Mouse (Mus musculus) limb, embryonic 11.5 days (tissue): ENCODE results near the gene Zbtb7b. TPM values are rescaled to one million over a fixed set of nuclear protein-coding genes. Genes with fewer than 3 reads are reported as not detected.

ENCODE experiments used
- ATAC-seq: fragments of 200-750 bp; cut with Nextera tagmentation; 2 replicates; pipeline ENCODE4 v1.8.0; 2017; ENCODE audit warnings: low read depth; ENCODE audit not compliant: insufficient number of reproducible peaks, low FRiP score, low TSS enrichment
- DNase-seq: peaks from one replicate; pipeline ENCODE4 v3.0.0-alpha.2; 2015; ENCODE audit warnings: low spot score
- H3K27ac ChIP-seq: fragments of 300-500 bp; sonication (generic); replicated peaks from 2 replicates; pipeline ENCODE4 v1.5.1; 2014; ENCODE audit warnings: low read depth, mild to moderate bottlenecking, low read length
- H3K27me3 ChIP-seq: fragments of 300-500 bp; sonication (generic); 2 replicates; pipeline ENCODE4 v1.6.1; 2014; ENCODE audit warnings: mild to moderate bottlenecking, low read length, mixed read lengths; ENCODE audit not compliant: control insufficient read depth, insufficient read depth
- H3K36me3 ChIP-seq: fragments of 300-500 bp; sonication (generic); 2 replicates; pipeline ENCODE4 v1.6.1; 2014; ENCODE audit warnings: mild to moderate bottlenecking, low read length, moderate library complexity, mixed read lengths; ENCODE audit not compliant: control insufficient read depth, insufficient read depth
- H3K4me1 ChIP-seq: fragments of 300-500 bp; sonication (generic); 2 replicates; pipeline ENCODE4 v1.6.1; 2014; ENCODE audit warnings: low read length, mixed read lengths; ENCODE audit not compliant: control insufficient read depth, insufficient read depth
- H3K4me2 ChIP-seq: fragments of 300-500 bp; sonication (generic); 2 replicates; pipeline ENCODE4 v1.6.1; 2014; ENCODE audit warnings: low read depth, mild to moderate bottlenecking, moderate library complexity; ENCODE audit not compliant: severe bottlenecking
- H3K4me3 ChIP-seq: fragments of 300-500 bp; sonication (generic); 2 replicates; pipeline ENCODE4 v1.5.1; 2014; ENCODE audit warnings: low read depth, low read length
- H3K9ac ChIP-seq: fragments of 300-500 bp; sonication (generic); 2 replicates; pipeline ENCODE4 v1.6.1; 2014; ENCODE audit warnings: mild to moderate bottlenecking, low read length
- H3K9me3 ChIP-seq: fragments of 300-500 bp; sonication (generic); 2 replicates; pipeline ENCODE4 v1.6.1; 2016; ENCODE audit warnings: low read length; ENCODE audit not compliant: control insufficient read depth
- WGBS: fragments of 180-500 bp; shearing (Covaris S2); extraction: QIAGEN DNeasy Blood & Tissue Kit; methylation state at CpG from one replicate; pipeline ENCODE4 v1.1.7; 2014; 5-methylcytosine and 5-hydroxymethylcytosine counted together
- polyA plus RNA-seq: library from polyadenylated mRNA; unstranded; fragments of >200 nt; fragmentation: Nextera tagmentation; extraction: Ambion mirVana; gene quantifications from 2 replicates; pipeline ENCODE4 v1.2.1, GENCODE M21; 2014

Zbtb7b gene
- polyA plus RNA-seq, 1 experiment from 2014 or later, result 0.41 TPM

DNA sequence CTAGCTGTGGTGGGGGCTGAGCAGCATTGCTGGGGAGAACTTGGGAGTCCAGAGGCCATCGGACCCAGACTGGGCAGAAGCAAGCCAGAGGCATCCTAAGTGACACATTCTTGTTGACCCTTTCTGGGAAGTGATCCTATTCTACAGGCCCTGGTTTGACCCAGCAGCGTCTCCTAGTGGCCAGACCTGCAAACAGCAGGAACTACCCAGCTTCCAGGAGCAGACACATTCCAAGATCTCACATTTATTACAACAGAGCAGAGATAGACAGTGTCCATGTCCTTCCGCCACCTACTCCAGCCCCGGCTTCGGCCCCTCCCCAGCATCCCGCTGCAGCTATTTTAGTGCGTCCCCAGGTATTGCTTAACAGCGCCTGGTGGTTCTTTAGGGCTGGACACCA lies 55.2 kb downstream of the Zbtb7b start:
- Histone ChIP-seq H3K4me1 (peaks cover 28% of the 10 kb centered on the region), H3K4me2 (peak overlapping the region; percentile 3; the same call in 1 of the 2 replicates), H3K27ac (no peak overlapping the region)

GRCm38 (mm10) chr3:89337721-89338578 lies 56.6 kb downstream of the Zbtb7b start, which contains the start of gene Efna4:
TSS of gene Efna4 (minus strand) at chr3:89338028.
- under 1% methylated on average over 44 of the region's 44 CpGs for WGBS
- Histone ChIP-seq H3K9me3 (no peaks in the 10 kb centered on the region), H3K4me3 (peak within 1 kb of the TSS; percentile 67), H3K27me3 (no peaks in the 10 kb centered on the region), H3K9ac (peak within 1 kb of the TSS; percentile 81), H3K4me1 (peaks cover 32% of the 10 kb centered on the region), H3K36me3 (peaks cover 6% of the 10 kb centered on the region), H3K4me2 (peak within 1 kb of the TSS; percentile 87), H3K27ac (peak within 1 kb of the TSS; percentile 90)
- DNase-seq (peak; percentile 87), ATAC-seq (peak; percentile 90)

More for the DNA sequence above, 55.2 kb downstream of the Zbtb7b start:
- ATAC-seq (no peak), DNase-seq (peak; percentile 92)
- H3K27me3 ChIP-seq, result no peaks in the 10 kb centered on the region
- no peak overlapping the region for H3K9ac ChIP-seq
- H3K4me3 ChIP-seq, result no peak overlapping the region
- H3K36me3 ChIP-seq, result peaks cover 3% of the 10 kb centered on the region; the same call in 1 of the 2 replicates
- no peaks in the 10 kb centered on the region for H3K9me3 ChIP-seq
- WGBS, result 22% methylated on average over 8 of the region's 8 CpGs

DNA sequence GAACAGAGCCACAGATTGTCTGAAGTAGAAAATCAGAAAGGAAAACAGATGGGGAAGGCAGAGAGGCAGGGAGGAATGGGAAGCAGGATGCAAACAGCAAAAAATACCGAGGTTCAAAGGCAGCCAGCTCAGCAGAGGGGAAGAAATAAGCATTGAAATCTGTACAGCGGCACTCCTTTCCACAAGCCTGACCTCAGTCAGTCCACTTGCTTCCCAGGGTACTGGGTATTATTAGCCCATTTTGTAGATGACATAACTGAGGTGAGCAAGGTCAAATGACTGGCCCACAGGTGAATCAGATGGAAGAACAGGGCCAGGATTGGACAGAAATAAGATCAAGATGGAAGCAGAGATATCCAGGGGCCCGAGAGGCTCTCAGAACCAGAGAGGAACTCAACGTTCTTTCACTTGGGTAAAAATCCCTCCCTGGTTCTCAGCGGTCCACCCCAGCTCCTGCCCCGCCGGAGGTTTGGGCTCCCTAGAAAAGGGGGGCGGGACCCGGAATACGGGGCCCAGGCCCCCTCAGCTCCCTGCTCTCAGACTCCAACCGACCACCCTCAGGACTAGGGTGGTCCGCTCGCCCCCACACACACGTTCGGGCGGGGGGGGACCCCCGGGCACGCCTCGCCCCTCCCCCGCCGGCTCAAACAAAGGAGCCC lies 57.4 kb downstream of the Zbtb7b start:
- Histone ChIP-seq H3K27ac (peak overlapping the region; percentile 90), H3K4me1 (peaks cover 36% of the 10 kb centered on the region), H3K9ac (peak overlapping the region; percentile 81), H3K27me3 (no peaks in the 10 kb centered on the region), H3K4me3 (peak overlapping the region; percentile 67), H3K9me3 (no peaks in the 10 kb centered on the region), H3K36me3 (peaks cover 7% of the 10 kb centered on the region), H3K4me2 (peak overlapping the region; percentile 87)
- under 1% methylated on average over 21 of the region's 21 CpGs for WGBS
- no peak; the same call in 1 of the 2 replicates for ATAC-seq
- no peak for DNase-seq

DNA sequence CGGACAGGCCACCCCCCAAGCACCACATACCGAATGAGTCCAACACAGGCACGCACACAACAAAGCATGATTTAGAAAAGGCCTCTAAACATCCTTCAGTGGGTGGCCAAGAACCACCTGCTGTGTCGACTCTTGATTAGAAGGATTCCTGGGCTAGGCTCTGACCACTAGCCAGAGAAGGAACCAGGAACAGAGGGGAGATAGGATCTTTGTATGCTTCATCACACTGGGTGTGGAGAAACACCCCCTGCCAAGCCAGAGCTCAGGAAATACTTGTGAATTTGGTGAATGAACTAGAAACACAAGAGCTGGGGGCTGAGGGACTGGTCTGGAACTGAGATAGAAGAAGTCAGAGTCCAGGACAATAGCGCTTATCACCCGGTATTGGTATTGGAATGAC lies 58.0 kb downstream of the Zbtb7b start:
- Histone ChIP-seq H3K4me2 (peak overlapping the region; percentile 87), H3K9me3 (no peaks in the 10 kb centered on the region), H3K27ac (no peak overlapping the region), H3K9ac (peak overlapping the region; percentile 81), H3K27me3 (no peaks in the 10 kb centered on the region), H3K4me1 (peaks cover 40% of the 10 kb centered on the region), H3K36me3 (peaks cover 7% of the 10 kb centered on the region), H3K4me3 (peak overlapping the region; percentile 67)
- DNase-seq (no peak), ATAC-seq (no peak)
- 22% methylated on average over 6 of the region's 6 CpGs for WGBS

- Histone ChIP-seq H3K27ac (no peak overlapping the region), H3K27me3 (no peaks in the 10 kb centered on the region), H3K9me3 (no peaks in the 10 kb centered on the region), H3K4me2 (no peak overlapping the region), H3K36me3 (peaks cover 7% of the 10 kb centered on the region), H3K4me1 (peaks cover 29% of the 10 kb centered on the region), H3K9ac (0 out of 2 replicates have a peak overlapping the region, but pooled peaks have one; percentile 18), H3K4me3 (no peak overlapping the region)
- 55% methylated on average over 11 of the region's 11 CpGs for WGBS
- ATAC-seq (no peak), DNase-seq (no peak)
These were observed 61.5 kb downstream of the Zbtb7b start for GRCm38 (mm10) chr3:89333053-89333452.

DNA sequence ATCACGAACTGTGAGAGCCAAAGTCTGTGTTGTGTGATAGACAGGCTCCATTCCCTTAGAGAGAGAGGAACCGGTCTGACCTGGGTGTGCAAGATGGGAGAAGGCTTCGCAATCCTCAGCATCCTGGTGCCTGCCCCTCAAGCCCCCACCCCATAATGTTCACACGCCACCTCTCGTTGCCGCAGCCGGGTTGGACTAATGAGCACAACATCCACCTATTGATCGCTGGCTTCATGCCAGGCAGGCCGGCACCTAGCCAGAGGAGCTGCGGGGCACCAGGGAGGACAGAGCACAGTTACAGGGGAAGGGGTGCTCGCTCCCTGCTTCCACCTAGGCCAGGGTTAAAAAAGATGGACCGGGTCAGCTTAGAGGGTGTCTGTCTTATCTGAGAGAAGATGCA lies 62.1 kb downstream of the Zbtb7b start:
- no peak overlapping the region for H3K9ac ChIP-seq
- no peak overlapping the region for H3K4me2 ChIP-seq
- 34% methylated on average over 12 of the region's 12 CpGs for WGBS
- no peaks in the 10 kb centered on the region for H3K27me3 ChIP-seq
- no peak overlapping the region for H3K4me3 ChIP-seq
- H3K27ac ChIP-seq, result no peak overlapping the region
- no peak for DNase-seq
- peaks cover 7% of the 10 kb centered on the region for H3K36me3 ChIP-seq
- no peaks in the 10 kb centered on the region for H3K9me3 ChIP-seq
- peaks cover 32% of the 10 kb centered on the region for H3K4me1 ChIP-seq
- ATAC-seq, result no peak

DNA sequence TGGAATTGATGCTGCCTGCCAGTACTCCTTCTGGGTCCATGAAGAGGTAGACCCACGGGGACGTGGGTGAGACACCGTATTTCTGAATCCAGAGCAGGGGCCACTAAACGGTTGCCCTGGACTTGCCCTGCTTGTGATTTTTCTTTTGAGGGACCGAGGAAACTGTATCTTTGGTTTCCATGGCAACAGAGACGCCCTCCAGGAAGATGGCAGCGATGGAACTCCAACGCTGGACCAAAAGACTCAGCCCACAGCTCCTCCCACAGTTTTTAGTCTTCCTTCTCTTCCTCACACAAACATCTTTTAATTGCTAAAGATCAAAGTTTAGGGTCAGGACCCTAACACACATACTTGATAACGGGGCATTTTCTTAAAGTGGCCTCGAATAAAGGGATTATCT lies 62.6 kb downstream of the Zbtb7b start:
- no peak overlapping the region for H3K9ac ChIP-seq
- H3K4me1 ChIP-seq, result peaks cover 35% of the 10 kb centered on the region
- DNase-seq, result no peak
- peaks cover 7% of the 10 kb centered on the region for H3K36me3 ChIP-seq
- no peak overlapping the region for H3K4me2 ChIP-seq
- ATAC-seq, result no peak
- WGBS, result 50% methylated on average over 10 of the region's 10 CpGs
- H3K9me3 ChIP-seq, result no peaks in the 10 kb centered on the region
- no peak overlapping the region for H3K27ac ChIP-seq
- no peak overlapping the region for H3K4me3 ChIP-seq
- no peaks in the 10 kb centered on the region for H3K27me3 ChIP-seq

- H3K4me2 ChIP-seq, result no peak overlapping the region
- H3K27ac ChIP-seq, result no peak overlapping the region
- H3K4me1 ChIP-seq, result peaks cover 31% of the 10 kb centered on the region
- H3K9ac ChIP-seq, result no peak overlapping the region
- H3K36me3 ChIP-seq, result peaks cover 7% of the 10 kb centered on the region
- no peaks in the 10 kb centered on the region for H3K27me3 ChIP-seq
- DNase-seq, result no peak
- no peaks in the 10 kb centered on the region for H3K9me3 ChIP-seq
- ATAC-seq, result no peak
- 68% methylated on average over 13 of the region's 13 CpGs for WGBS
- H3K4me3 ChIP-seq, result no peak overlapping the region
These were observed 63.0 kb downstream of the Zbtb7b start for GRCm38 (mm10) chr3:89331561-89331960.
